Mouse (Mus musculus): ENCODE results near the gene Zdhhc8.

Gene Zdhhc8

DNA sequence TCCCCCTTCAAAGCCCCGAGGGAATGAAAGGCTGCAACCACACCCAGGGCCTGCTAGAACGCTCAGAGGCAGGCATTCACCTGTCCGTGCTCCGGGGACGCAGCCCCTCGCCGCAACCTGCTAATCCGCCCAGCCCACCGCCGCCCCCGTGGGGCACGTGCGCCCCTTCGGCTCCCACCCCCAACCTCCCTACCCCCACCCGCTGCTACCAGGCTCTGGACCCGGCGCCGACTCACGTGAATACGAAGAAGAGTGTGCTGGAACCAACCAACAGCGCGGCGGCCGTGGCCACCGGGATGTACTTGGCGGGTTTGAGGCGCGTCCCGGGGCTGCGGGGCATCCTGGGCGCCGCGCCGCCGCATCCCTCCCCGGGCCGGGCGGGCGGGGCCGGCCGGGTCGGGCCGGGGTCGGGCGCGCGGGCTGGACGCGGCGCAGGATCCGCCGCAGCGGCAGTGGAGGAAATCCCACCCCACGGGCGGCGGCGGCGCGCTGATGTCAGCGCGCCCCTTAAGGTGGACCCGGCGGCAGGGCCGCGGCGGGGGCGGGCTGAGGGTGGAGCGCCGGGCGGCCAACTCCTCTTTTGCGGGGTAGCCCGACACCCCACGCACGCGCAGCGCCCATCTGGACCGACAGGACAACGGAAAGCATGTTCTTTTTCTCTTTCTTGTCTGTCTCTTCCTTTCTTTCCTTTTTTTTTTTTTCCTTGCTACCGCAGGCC, at the start of gene Zdhhc8:
Gene Zdhhc8 (minus strand): TSS at position 466 of the 718 bp plus-strand sequence.
- in situ Hi-C loops (cut with MboI; ENCODE audit: low sequenced_read_pairs) = no loop called here

DNA sequence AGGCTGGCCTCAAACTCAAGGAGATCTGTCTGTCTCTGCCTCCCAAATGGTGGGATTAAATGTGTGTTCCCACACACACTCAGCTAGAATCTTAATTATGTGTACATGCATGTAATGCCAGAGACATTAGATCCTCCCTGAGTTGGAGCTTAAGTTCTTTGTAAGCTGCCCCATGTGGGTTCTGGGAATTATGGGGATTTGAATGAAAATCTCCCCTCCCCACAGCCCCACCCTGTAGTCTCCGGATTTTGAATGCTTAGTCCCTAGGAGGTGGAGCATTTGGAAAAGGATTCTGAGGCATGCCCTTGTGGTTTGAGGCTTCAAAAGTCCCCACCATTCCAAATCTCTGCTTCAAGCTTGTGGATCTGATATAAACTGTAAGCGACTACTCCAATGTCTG, 40.2 kb upstream of the Zdhhc8 start:
- in situ Hi-C loops (cut with MboI; ENCODE audit: low sequenced_read_pairs) = no loop called here

DNA sequence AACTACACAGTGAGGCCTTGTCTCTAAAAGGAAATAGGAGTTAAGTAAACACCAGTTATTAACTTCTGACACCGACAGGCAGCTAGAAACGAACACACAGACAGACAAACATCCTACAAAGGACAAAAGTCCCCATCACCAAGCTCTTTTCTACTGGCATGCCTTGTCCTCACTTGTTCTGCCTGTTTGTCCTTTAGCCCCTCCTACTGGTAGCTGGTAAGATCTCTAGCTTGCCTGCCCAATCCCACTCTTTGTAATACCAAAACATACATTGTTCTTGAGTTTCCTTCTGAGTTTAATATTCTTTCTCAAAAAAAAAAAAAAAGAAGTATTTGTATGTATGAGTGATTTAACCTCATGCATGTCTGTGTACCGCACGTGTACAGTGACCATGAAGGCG, 33.2 kb upstream of the Zdhhc8 start:
- in situ Hi-C loops (cut with MboI; ENCODE audit: low sequenced_read_pairs) = no loop called here

DNA sequence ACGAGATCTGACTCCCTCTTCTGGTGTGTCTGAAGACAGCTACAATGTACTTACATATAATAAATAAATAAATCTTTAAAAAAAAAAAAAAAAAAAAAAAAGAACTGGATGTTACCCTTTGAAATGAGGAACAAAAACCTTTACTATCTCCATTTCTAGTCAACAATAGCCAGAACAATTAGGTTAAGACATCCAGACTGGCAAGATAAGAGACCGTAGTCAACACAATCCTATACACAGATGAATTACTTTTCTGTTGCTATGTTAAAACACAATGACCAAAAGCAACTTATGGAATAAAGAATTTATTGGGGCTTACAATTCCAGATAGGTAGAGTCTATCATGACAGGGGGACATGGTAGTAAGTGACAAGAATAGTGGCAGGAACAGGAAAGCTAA, 30.1 kb upstream of the Zdhhc8 start:
- in situ Hi-C loops (cut with MboI; ENCODE audit: low sequenced_read_pairs) = no loop called here

DNA sequence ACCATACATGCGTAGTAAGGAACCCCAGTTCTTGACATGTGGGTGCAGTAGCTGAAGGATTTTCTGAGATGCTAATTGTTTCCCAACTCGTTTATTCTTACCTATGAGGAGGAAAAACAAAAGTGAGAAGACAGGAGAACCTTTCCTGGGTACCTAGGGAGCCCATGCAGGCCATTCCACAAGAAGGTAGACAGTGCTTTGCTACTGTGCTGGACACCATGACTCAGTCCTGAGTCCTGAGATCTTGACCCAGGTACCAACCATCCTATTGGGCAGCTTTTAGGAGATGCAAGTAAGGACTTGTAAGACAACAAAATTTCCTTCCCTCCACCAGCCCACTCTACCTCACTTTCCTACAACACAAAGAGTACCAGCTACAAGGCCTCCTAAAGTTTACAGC, 23.3 kb upstream of the Zdhhc8 start, which contains the start of gene Gm49776:
Gene Gm49776 (minus strand): TSS at position 101 of the 400 bp plus-strand sequence.
- in situ Hi-C loops (cut with MboI; ENCODE audit: low sequenced_read_pairs) = no loop called here

DNA sequence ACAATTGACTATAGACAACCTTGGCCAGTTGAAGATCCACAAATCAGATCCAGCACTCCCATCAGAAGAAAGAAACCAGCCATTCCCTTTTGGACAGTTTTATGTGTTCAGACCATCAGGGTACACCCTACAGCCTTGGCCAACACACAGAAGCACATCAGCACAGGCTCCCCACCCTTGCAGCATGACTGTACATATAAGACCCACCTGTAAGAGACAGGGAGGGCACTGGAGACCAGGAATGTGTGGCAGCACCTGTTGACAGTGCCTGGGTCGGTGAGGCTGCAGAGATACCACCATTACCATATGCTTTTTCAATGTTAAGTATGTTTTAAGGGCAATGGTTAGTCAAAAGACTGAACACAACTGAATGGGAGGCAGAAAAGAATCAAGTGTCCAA, 18.9 kb upstream of the Zdhhc8 start:
- in situ Hi-C loops (cut with MboI; ENCODE audit: low sequenced_read_pairs) = no loop called here

DNA sequence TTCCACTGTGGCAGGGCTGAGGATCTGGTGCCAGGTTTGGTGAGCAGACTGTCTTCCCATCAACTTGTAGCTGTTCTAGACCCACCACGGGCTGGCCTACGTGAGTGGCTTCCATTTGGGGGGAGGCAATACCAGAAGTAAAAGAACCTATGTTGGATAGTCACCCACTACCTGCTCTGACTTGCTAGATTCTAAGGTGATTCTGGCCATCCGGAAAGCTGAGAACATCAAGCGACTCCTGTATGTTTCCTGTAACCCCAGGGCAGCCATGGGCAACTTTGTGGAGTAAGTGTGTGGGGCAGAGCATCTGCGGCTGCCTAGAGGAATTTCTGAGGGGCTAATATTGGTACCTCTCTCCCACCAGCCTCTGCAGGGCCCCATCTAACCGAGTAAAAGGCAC, 17.8 kb upstream of the Zdhhc8 start:
- in situ Hi-C loops (cut with MboI; ENCODE audit: low sequenced_read_pairs) = no loop called here

DNA sequence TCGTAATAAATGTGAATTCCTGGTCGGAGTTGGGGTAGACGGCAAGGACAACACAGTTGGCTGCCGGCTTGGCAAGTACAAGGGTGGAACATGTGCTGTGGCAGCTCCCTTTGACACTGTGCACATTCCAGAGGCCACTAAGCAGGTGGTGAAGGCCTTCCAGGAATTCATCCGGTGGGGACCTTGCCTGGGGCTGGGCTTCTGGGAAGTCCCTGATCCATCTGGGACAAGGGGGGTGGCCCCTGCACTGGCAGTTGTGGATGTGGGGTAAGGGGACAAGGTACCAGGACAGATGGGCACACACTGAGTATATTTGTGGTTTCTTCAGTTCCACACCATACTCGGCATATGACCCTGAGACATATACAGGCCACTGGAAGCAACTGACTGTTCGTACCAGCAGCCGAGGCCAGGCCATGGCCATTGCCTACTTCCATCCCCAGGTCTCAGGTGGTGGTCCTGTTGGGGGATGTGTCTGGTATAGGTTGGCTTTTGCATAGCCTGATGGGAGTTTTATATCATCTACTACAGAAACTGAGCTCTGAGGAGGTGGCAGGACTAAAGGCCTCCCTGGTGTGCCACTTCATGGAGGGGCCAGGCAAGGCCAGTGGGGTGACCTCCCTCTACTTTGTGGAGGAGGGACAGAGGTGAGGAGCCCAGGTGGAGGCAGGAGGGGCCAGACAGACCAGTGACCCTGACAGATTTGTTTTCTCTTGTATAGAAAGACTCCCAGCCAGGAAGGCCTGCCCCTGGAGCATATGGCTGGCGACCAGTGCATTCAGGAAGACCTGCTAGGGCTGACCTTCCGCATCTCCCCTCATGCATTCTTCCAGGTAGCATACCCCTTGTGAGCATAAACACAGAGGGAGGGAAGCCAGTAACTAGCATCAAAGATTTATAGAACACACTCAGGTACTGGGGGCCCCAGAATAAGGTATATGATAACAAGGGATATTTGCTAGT, 16.2 kb upstream of the Zdhhc8 start:
- in situ Hi-C loops (cut with MboI; ENCODE audit: low sequenced_read_pairs) = no loop called here

DNA sequence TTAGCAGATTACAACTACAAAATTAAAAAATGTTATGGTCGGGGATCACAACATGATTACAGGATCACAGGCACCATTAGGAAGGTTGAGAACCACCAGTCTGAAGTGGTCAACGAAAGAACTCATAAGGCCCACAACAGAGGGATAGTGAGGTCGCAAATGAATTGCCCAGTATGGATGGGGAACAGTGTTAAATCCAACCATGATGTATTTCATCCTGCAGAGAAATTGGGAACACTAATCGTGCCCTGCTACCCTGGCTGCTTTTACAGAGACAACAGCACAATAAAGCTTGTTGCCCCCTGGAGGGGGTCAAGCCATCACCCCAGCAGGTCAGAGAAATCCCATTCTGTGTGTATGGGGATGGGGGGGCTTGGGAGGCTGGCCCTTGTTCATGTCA, 15.3 kb upstream of the Zdhhc8 start:
- in situ Hi-C loops (cut with MboI; ENCODE audit: low sequenced_read_pairs) = no loop called here

DNA sequence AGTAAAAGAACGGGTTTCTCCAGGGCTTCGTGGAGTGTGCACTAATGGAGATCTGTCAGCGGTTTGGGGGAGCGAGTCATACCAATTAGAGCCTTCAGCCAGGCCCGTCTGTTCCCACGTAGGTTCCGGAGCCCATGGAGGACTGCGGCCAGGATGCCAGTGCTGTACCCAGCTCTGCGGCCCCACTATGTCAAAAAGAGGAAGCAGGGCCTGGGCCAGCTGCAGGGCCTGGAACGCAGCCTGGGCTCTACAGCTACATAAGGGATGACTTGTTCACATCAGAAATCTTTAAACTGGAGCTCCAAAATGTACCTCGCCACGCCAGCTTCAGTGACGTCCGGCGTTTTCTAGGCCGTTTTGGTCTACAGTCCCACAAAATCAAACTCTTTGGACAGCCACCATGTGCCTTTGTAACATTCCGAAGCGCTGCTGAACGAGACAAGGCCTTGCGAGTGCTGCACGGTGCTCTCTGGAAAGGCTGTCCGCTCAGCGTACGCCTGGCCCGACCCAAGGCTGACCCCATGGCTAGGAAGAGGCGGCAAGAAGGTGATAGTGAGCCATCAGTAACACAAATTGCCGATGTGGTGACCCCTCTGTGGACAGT, 14.5 kb upstream of the Zdhhc8 start:
- in situ Hi-C loops (cut with MboI; ENCODE audit: low sequenced_read_pairs) = no loop called here

DNA sequence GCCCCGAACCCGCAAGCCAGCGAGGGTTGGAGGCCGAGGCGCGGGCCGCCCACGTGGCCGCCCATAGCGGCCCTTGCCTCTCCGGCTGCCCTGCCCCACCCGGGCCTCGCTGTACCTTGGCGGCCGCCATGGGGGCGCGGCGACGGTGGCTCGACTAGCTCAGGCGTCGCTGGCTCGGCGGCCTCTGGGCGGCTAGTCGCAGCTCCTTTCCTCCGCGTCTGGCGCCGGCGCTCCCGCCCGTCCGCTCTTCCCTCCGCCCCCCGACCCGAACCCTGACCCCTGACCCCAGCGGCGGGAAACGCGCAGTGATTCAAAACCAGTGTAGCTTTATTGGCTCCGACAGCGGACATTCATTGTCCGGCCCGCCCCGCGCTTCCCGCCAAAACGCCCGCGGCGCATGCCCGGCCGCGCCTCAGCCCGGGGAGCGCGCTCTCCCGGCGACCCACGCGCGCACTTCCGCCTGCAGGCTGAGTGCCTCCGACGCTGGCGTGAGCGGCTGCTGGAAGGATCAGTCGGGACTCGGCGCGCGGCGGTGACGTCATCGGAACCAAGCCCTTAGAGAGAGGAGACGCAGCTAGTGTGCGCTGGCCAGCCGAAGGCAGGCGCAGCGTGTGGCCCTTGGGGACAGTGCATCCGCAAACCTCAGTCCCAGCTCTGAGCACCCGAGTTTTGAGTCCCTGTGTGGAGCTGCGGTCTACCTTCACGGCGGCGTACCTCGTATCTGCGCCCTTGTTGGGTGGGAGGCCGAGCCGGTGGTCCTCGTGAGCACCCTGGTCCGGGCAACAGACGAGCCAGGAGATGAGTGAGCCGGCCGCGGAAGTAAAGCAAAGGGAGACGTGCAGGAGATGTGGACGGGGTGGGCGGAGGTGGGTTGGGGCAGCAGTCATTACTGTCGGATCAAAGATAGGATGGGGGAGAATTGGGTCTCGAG, 13.8 kb upstream of the Zdhhc8 start, which contains the start of the genes Trmt2a and Ranbp1:
Gene Trmt2a (plus strand): TSS at position 247 of the 931 bp plus-strand sequence.
Gene Ranbp1 (minus strand): TSS at position 300 of the 931 bp plus-strand sequence.
- in situ Hi-C loops (cut with MboI; ENCODE audit: low sequenced_read_pairs) = no loop called here

DNA sequence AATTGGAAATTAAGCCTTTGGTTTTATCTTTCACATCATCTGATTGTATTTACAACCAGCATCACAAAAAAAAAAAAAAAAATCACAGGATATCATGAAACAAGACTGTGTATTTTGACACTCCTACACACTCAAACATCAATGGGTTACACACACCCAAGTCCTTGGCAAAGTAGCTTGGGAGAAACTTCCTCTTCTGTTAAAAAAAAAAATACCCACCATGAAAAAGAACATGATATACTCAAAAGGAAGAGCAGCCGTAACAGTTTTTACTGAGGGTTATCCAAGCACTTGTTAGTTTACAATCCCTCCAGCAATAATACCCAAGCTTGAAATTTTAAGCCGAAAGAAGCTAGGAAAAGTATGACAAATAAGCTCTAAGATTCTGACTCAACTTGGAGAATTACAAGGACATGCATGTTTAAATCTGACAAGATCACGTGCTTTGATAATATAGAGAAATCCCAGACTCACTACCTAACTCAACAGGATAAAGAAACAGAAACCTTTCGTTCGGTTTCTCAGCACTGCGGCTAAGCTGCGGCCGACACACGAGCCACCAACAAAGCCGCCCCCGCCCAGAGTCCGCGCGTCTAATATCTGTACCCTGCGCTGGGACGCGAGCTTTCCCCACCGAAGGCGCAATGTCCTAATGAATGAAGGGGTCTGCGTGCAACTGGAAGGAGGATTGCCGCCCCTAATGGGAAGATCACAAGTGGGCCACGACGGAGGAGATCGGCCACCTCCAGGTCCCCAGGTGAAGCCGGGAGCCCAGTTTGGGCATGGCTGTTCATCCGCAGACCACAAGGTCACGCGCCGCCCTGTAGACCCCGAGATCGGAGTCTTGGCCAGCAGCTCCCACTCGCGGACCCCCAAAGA, 12.8 kb upstream of the Zdhhc8 start:
- in situ Hi-C loops (cut with MboI; ENCODE audit: low sequenced_read_pairs) = no loop called here

DNA sequence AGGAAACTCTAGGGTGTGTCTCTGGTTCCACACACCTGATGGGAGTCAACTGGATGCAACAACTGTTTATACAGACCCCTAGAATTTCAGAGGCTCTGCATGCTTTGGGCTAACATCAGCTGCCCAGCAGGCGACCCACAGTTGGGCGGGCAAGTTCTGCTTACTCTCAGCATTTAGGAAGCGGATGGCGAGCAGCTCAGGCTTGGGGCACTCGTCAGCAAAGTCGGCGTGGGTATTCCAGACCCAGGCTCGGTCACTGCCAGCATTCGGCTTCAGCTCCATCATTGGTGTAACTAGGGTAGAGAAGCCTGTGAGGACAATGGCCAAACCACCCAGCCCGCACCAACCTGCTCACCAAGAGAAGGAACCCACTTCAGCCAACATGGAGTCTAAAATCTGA, 6.6 kb upstream of the Zdhhc8 start:
- in situ Hi-C loops (cut with MboI; ENCODE audit: low sequenced_read_pairs) = no loop called here

DNA sequence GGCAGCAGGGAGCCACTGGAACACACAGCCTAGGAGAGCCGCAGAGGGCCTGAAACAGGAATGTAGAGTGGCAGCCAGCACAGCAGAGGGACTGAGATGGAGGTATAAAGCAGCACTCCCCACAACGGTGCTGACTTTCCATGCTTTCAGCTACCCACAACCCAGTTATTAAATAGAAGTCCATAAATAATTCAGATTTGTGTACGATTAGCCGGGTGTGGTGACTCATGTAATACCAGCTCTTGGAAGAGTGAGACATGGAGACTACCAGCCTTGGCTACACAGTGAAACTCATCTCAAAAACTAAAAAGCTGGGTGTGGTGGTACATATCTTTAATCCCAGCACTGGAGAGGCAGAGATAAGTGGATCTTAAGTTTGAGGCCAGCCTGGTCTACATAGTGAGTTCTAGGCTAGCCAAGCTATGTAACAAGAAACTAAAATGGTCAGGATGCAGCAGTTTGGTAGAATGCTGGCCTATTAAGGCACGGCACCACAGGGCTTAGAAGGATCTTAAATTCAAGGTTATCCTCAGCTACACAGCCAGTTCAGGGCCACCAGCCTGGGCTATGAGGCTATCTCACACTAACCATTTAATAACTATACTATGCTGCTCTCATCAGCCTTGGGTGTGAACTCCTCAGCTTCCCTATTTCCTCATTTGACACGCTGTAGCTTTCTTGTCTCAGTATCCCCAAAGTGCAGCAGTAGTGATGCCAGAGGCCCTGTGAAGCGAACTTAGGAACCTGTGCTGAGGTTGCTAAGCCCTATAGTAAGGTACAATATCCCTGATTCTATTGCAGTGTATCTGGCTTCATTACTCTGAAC, 2.0 kb upstream of the Zdhhc8 start:
- in situ Hi-C loops (cut with MboI; ENCODE audit: low sequenced_read_pairs) = no loop called here

DNA sequence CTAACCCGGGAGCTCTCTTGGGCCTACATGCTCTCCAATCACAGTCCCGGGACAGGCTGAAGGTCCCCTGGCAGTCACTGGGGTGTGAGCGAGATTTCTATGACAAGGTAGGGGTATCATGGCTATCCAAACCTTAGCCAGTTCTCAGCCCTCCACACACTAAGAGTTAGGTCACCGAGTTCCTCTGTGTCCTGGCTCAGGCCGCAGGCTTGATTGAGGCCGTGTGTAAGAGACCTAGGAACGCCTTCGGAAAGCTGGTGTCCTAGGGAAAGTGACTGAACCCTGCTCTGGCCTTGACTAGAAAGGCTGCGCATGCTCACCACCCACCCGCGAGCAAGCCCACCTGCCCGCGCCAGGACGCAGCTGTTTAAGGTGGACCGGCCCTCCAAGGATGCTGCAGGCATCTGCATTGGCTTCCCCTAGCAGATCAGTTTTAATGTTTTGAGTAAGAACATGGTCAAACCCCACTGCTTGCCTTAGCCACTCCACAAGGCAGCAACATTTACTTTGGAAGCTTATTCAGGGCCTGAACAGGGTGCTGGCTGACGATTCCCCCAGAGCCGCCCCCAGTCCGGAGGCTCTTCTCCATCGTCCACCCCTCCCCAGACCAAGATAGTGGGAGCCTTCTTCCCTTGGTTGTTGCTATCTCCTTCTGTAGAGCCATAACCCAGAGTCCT, 591 bp upstream of the Zdhhc8 start:
- in situ Hi-C loops (cut with MboI; ENCODE audit: low sequenced_read_pairs) = no loop called here

DNA sequence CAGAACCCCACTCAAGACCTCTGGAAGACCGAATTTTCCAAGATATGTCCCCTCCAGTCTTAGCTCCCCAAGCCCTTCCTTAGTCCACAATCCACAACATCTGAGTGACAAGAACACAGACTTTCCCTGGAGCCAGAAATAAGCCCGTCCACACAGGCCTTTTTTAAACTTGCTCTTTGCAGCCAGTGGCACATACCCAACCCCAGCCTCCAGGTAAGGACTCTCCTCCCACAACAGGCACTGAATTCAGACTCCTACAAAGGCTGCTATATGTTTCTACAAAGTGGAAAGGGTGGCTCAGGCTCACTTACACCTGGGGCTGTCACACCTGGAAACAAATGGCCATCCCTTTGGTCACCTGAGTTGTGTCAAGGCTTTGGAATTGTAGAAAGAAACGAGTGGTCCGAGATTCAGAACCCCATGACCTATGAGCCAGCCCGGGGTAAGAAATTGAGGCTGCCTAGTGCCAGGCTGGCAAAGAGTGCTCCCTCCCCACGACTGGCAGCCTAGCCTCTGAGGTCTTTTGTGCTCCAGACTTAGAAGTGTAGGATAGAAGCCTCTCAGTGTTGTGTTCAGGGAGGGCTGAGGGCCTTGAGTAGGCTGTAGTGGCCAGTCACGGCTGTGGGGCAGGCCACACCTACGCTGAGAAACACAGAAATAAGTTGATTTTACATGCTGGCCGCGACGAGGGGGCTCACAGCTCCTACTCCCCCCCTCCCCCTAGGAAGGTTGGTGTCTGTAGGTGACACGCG, 841 bp downstream of the Zdhhc8 start:
- in situ Hi-C loops (cut with MboI; ENCODE audit: low sequenced_read_pairs) = no loop called here

DNA sequence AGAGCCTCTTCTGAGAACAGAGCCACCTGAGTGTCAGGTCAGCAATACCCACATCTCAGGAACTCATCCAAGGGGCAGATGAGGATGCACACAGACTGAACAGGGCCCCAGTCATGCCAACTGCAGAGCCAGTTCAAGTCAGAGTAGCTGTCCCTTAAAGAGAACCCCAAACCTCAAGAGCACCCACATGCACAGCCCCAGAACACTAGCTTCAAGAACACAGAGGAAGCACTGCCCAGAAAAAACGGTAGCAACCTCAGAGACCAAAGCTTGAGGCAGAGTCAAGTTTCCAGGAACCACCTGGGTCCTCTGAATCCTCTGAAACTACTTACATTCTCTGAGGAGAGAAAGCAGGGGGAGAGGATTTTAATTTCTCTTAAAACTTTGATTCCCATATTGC, 1.5 kb downstream of the Zdhhc8 start:
- in situ Hi-C loops (cut with MboI; ENCODE audit: low sequenced_read_pairs) = no loop called here

Data from CH12F3 (cell line).